Mouse (Mus musculus): ENCODE data around the gene Dhx30. TPM values are rescaled to one million over a fixed set of nuclear protein-coding genes. Genes with fewer than 3 reads are reported as not detected.

Dhx30 gene
- polyA plus RNA-seq, 1 experiment from 2014 or later = 134 TPM

GRCm38 (mm10) chr9:110062405-110062804 is 55.2 kb downstream of the Dhx30 start:
- Histone ChIP-seq H3K9ac (ENCODE audit: low read length) (no peak overlapping the region), H3K9me3 (ENCODE audit: control insufficient read depth, low read length) (no peaks in the 10 kb centered on the region), H3K36me3 (ENCODE audit: control insufficient read depth, insufficient read depth, low read length) (peaks cover 14% of the 10 kb centered on the region), H3K27ac (ENCODE audit: low read depth) (no peak overlapping the region), H3K4me2 (ENCODE audit: low read length) (no peak overlapping the region), H3K4me1 (replicated peaks; ENCODE audit: control insufficient read depth, insufficient read depth, low read length) (no peaks in the 10 kb centered on the region), H3K27me3 (replicated peaks; ENCODE audit: control insufficient read depth, insufficient read depth, low read length) (no peaks in the 10 kb centered on the region), H3K4me3 (ENCODE audit: low read depth, low read length) (no peak overlapping the region)
- no peak for DNase-seq (ENCODE audit: low spot score)
- no peak for ATAC-seq (replicated peaks; ENCODE audit: low FRiP score, low TSS enrichment, low read depth)
- WGBS = 88% methylated on average over 7 of the region's 7 CpGs

- Histone ChIP-seq H3K27ac (ENCODE audit: low read depth) (no peak overlapping the region), H3K9ac (ENCODE audit: low read length) (no peak overlapping the region), H3K27me3 (replicated peaks; ENCODE audit: control insufficient read depth, insufficient read depth, low read length) (no peaks in the 10 kb centered on the region), H3K9me3 (ENCODE audit: control insufficient read depth, low read length) (no peaks in the 10 kb centered on the region), H3K4me3 (ENCODE audit: low read depth, low read length) (no peak overlapping the region), H3K4me1 (replicated peaks; ENCODE audit: control insufficient read depth, insufficient read depth, low read length) (0 out of 2 replicates have a peak, but pooled peaks cover 3% of the 10 kb centered on the region), H3K4me2 (ENCODE audit: low read length) (no peak overlapping the region), H3K36me3 (ENCODE audit: control insufficient read depth, insufficient read depth, low read length) (peaks cover 9% of the 10 kb centered on the region; the same call in 1 of the 2 replicates)
- WGBS = 81% methylated on average over 2 of the region's 2 CpGs
- no peak for ATAC-seq (replicated peaks; ENCODE audit: low FRiP score, low TSS enrichment, low read depth)
- no peak for DNase-seq (ENCODE audit: low spot score)
Measured at GRCm38 (mm10) chr9:110060761-110061160, 56.9 kb downstream of the Dhx30 start.

GRCm38 (mm10) chr9:110057200-110057599 is 60.4 kb downstream of the Dhx30 start:
- Histone ChIP-seq H3K36me3 (ENCODE audit: control insufficient read depth, insufficient read depth, low read length) (no peaks in the 10 kb centered on the region), H3K27ac (ENCODE audit: low read depth) (no peak overlapping the region), H3K27me3 (replicated peaks; ENCODE audit: control insufficient read depth, insufficient read depth, low read length) (no peaks in the 10 kb centered on the region), H3K9ac (ENCODE audit: low read length) (no peak overlapping the region), H3K9me3 (ENCODE audit: control insufficient read depth, low read length) (no peaks in the 10 kb centered on the region), H3K4me2 (ENCODE audit: low read length) (no peak overlapping the region), H3K4me3 (ENCODE audit: low read depth, low read length) (no peak overlapping the region), H3K4me1 (replicated peaks; ENCODE audit: control insufficient read depth, insufficient read depth, low read length) (0 out of 2 replicates have a peak, but pooled peaks cover 7% of the 10 kb centered on the region)
- ATAC-seq (replicated peaks; ENCODE audit: low FRiP score, low TSS enrichment, low read depth) (no peak), DNase-seq (ENCODE audit: low spot score) (no peak)
- 83% methylated on average over 1 of the region's 1 CpGs for WGBS

GRCm38 (mm10) chr9:110054781-110055180 is 62.8 kb downstream of the Dhx30 start:
- Histone ChIP-seq H3K36me3 (ENCODE audit: control insufficient read depth, insufficient read depth, low read length) (no peaks in the 10 kb centered on the region), H3K27ac (ENCODE audit: low read depth) (no peak overlapping the region), H3K4me2 (ENCODE audit: low read length) (no peak overlapping the region), H3K4me1 (replicated peaks; ENCODE audit: control insufficient read depth, insufficient read depth, low read length) (0 out of 2 replicates have a peak, but pooled peaks cover 7% of the 10 kb centered on the region), H3K9me3 (ENCODE audit: control insufficient read depth, low read length) (no peaks in the 10 kb centered on the region), H3K27me3 (replicated peaks; ENCODE audit: control insufficient read depth, insufficient read depth, low read length) (no peaks in the 10 kb centered on the region), H3K4me3 (ENCODE audit: low read depth, low read length) (no peak overlapping the region), H3K9ac (ENCODE audit: low read length) (no peak overlapping the region)
- ATAC-seq (replicated peaks; ENCODE audit: low FRiP score, low TSS enrichment, low read depth) (no peak), DNase-seq (ENCODE audit: low spot score) (no peak)
- 80% methylated on average over 3 of the region's 3 CpGs for WGBS

GRCm38 (mm10) chr9:110054080-110054421 is 63.6 kb downstream of the Dhx30 start:
- Histone ChIP-seq H3K4me1 (replicated peaks; ENCODE audit: control insufficient read depth, insufficient read depth, low read length) (0 out of 2 replicates have a peak, but pooled peaks cover 7% of the 10 kb centered on the region), H3K36me3 (ENCODE audit: control insufficient read depth, insufficient read depth, low read length) (no peaks in the 10 kb centered on the region), H3K9ac (ENCODE audit: low read length) (no peak overlapping the region), H3K4me3 (ENCODE audit: low read depth, low read length) (no peak overlapping the region), H3K27ac (ENCODE audit: low read depth) (no peak overlapping the region), H3K9me3 (ENCODE audit: control insufficient read depth, low read length) (no peaks in the 10 kb centered on the region), H3K4me2 (ENCODE audit: low read length) (no peak overlapping the region), H3K27me3 (replicated peaks; ENCODE audit: control insufficient read depth, insufficient read depth, low read length) (no peaks in the 10 kb centered on the region)
- ATAC-seq (replicated peaks; ENCODE audit: low FRiP score, low TSS enrichment, low read depth) (no peak), DNase-seq (ENCODE audit: low spot score) (no peak)
- whole genome bisulfite sequencing = 82% methylated on average over 2 of the region's 2 CpGs

- DNase-seq (ENCODE audit: low spot score) (no peak), ATAC-seq (replicated peaks; ENCODE audit: low FRiP score, low TSS enrichment, low read depth) (no peak)
- Histone ChIP-seq H3K9me3 (ENCODE audit: control insufficient read depth, low read length) (no peaks in the 10 kb centered on the region), H3K4me3 (ENCODE audit: low read depth, low read length) (no peak overlapping the region), H3K27me3 (replicated peaks; ENCODE audit: control insufficient read depth, insufficient read depth, low read length) (no peaks in the 10 kb centered on the region), H3K4me1 (replicated peaks; ENCODE audit: control insufficient read depth, insufficient read depth, low read length) (0 out of 2 replicates have a peak, but pooled peaks cover 7% of the 10 kb centered on the region), H3K36me3 (ENCODE audit: control insufficient read depth, insufficient read depth, low read length) (no peaks in the 10 kb centered on the region), H3K4me2 (ENCODE audit: low read length) (no peak overlapping the region), H3K9ac (ENCODE audit: low read length) (no peak overlapping the region), H3K27ac (ENCODE audit: low read depth) (no peak overlapping the region)
- WGBS = 48% methylated on average over 8 of the region's 8 CpGs
Measured at GRCm38 (mm10) chr9:110053305-110054079, 64.1 kb downstream of the Dhx30 start.

- H3K4me2 ChIP-seq (ENCODE audit: low read length) = no peak overlapping the region
- H3K9ac ChIP-seq (ENCODE audit: low read length) = no peak overlapping the region
- H3K36me3 ChIP-seq (ENCODE audit: control insufficient read depth, insufficient read depth, low read length) = no peaks in the 10 kb centered on the region
- ATAC-seq (replicated peaks; ENCODE audit: low FRiP score, low TSS enrichment, low read depth) (no peak), DNase-seq (ENCODE audit: low spot score) (no peak)
- H3K27ac ChIP-seq (ENCODE audit: low read depth) = no peak overlapping the region
- H3K27me3 ChIP-seq (replicated peaks; ENCODE audit: control insufficient read depth, insufficient read depth, low read length) = no peaks in the 10 kb centered on the region
- 0 out of 2 replicates have a peak, but pooled peaks cover 7% of the 10 kb centered on the region for H3K4me1 ChIP-seq (replicated peaks; ENCODE audit: control insufficient read depth, insufficient read depth, low read length)
- 77% methylated on average over 4 of the region's 4 CpGs for WGBS
- no peaks in the 10 kb centered on the region for H3K9me3 ChIP-seq (ENCODE audit: control insufficient read depth, low read length)
- no peak overlapping the region for H3K4me3 ChIP-seq (ENCODE audit: low read depth, low read length)
Measured at GRCm38 (mm10) chr9:110052951-110053304, 64.7 kb downstream of the Dhx30 start.

GRCm38 (mm10) chr9:110051869-110052661 is 65.6 kb downstream of the Dhx30 start:
- H3K9ac ChIP-seq (ENCODE audit: low read length) = no peak overlapping the region
- H3K27me3 ChIP-seq (replicated peaks; ENCODE audit: control insufficient read depth, insufficient read depth, low read length) = no peaks in the 10 kb centered on the region
- no peak overlapping the region for H3K4me3 ChIP-seq (ENCODE audit: low read depth, low read length)
- DNase-seq (ENCODE audit: low spot score) = no peak
- no peak overlapping the region for H3K27ac ChIP-seq (ENCODE audit: low read depth)
- ATAC-seq (replicated peaks; ENCODE audit: low FRiP score, low TSS enrichment, low read depth) = no peak
- H3K4me2 ChIP-seq (ENCODE audit: low read length) = no peak overlapping the region
- no peaks in the 10 kb centered on the region for H3K9me3 ChIP-seq (ENCODE audit: control insufficient read depth, low read length)
- no peaks in the 10 kb centered on the region for H3K36me3 ChIP-seq (ENCODE audit: control insufficient read depth, insufficient read depth, low read length)
- WGBS = 69% methylated on average over 23 of the region's 23 CpGs
- 0 out of 2 replicates have a peak, but pooled peaks cover 7% of the 10 kb centered on the region for H3K4me1 ChIP-seq (replicated peaks; ENCODE audit: control insufficient read depth, insufficient read depth, low read length)

Data from intestine, embryonic 14.5 days (tissue).